Mouse (Mus musculus) kidney, postnatal 14 days (tissue): ENCODE measurements around the gene Olfml3.

Experiments
- DNase-seq: peaks from one replicate; pipeline ENCODE4 v3.0.0; 2022; ENCODE audit warnings: mixed read lengths

Olfml3 gene

DNA sequence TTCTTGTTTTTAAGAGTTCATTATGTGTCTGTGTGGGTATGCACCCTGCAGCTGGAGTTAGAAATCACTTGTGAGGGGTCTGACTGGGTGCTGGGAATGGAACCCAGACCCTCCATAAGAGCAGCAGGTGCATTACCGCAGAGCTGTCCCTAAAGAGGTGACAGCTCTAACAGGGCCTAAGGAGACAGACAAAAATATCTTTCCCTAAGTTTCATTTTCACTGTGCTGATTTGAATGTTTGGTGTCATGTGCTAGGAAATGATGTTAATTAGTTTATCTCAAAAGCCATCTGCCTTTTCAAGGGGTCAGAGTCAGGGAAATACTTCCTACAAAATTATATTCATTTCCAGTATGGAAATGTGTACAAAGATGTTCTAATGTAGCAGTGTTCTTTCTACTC lies 1.5 kb upstream of the Olfml3 start, which contains the start of gene Gm10964:
Gene Gm10964, plus strand, starts transcription at position 38 of the 400 bp plus-strand sequence.
- no peak for DNase-seq

DNA sequence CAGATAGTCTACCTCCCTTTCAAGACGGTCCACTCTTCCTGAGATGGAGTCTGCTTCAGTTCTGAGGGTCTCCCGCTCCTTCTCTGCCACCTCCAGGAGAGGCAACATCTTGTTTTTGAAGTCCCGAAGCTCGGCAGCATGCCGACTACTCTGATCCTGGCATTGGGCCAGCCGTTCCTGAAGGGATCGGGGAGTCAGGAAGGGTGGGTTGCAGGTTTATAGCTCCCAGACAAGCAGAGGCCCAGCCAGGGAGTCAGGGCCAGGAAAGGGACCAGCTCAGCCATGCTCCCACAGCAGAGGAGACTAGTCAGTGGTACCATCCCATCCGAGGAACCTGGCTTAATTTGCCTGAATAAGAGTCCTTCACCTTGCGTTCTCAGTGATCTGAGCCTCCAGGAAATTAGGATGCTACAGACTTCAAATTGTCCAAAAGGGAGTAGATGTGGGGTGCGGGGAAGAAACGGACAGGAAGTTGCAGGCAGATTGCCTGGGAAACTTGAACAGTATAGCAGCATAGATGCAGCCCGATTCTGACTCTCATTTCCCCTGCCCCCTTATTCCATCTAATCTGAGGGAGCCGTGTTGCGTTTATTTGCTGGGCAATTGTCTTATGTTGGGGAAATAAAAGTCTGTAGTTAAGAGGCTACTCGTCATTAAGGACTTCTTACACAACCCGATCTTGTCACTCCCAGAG lies 593 bp downstream of the Olfml3 start:
- peak; percentile 56 for DNase-seq

DNA sequence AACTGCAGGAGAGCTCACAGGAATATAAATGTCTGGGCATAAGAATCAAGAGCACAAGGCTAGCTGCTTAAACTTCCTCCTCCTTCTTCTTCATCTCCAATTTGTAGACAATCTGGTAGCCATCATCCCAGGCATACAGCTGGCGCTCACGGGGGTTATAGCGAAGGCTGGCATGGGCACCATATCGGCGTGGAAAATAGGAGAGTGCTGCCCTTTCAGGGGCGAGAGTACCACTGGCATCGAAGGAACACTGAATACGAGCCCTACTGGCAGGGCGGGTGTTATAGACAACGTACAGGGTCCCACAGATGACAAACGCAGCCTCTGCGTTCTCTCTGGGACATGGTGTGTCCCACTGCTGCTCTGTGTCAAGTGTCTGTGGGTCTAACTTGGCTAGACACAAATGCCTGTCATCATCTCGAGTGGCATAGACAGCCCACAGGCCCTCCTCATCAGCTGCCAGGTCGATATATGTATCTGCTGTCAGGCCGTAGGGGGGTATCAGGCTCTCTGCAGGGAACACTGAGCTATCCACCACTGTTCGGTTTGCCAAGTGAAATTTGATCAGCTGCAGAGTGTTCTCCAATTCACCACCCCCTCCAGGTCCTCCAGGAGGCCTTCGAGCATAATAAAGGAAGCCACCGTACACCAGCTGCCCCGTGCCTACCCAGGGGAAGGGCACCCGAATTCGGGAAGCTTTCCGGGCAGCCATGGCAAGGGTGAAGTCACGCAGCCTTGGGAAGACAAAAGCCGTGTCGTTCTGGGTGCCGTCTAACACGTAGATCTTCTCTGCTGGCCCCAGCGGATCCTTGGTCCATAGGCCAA lies 1.8 kb downstream of the Olfml3 start:
- DNase-seq: no peak

DNA sequence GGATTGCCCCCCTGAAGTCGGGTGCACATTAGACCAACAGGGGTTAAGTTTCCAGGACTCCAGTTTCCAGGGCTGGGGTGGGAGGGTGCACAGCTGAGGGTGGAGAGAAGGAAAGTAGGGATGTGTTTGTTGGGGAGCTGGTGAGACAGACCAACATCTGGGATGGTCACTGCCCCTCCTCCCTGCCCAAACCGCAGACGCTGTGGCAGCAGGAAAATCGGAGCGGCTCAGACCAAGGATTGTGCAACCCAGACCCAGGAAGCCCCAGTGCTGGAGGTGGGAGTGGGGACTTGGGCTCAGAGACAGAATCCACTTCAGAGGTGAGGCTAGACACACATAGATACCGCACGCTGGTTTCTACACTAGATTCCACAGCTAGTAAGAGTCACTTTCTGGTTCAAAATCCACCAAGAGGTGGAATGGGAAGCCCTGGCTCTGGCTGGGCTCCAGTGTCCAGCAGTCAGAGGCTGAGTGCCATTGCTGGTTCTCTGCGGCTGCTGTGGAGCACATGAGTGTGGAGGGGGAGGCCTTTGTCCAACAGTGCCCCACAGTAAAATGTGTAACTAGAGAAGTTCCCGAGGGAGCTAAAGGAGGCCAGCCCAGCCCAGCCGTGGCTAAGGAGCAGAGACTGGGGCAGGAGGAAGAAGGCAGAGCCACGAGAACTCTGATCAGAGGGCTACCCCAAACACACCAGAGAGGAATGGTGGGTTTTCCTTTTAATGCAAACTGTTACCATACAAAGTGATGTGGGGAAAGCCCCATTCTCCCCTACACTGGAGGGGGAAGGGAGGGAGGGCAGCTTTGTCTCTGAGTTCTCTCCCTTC lies 2.9 kb downstream of the Olfml3 start:
- DNase-seq: peak; percentile 36

DNA sequence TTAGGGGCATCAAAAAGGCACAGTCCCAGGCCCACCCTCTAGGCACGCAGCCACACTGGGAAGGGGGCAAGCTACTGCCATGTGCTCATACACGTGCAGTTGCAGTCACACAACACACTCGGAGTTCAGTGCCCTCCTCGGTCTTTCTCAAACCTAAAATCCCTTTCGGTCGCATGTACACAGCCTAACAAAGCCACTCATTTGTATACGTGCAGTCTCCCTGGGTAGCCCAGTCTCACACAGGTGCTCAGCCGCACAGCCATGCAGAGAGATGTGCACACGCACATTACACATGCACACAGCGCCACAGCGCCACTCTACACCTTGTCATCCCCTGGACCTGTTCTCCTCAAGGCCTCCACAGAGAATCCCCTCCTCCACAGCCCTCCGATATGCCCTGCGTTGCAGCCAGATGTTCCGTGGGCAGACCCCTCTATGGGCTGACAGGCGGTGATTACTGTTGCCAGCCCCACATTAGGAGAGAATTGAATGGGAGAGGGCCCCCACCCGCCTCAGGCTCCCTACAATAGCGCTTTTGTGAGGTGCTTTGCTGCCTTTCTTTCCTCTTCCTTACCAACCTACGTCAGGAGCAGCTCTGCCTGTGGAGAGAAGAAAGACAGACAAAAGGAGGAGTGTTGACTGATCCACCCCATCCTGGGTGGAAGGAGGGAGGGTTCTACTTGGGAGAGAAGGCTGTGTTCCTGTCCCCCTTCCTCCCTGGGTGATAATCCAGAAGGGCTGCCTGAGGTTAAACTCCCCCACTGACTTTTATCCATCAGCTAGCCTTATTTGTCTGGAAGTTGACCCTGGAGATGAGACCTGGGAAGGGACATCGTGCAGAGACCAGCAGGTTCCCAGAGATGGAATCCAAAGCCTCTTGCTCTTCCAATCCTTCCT lies 3.8 kb downstream of the Olfml3 start:
- DNase-seq: no peak

DNA sequence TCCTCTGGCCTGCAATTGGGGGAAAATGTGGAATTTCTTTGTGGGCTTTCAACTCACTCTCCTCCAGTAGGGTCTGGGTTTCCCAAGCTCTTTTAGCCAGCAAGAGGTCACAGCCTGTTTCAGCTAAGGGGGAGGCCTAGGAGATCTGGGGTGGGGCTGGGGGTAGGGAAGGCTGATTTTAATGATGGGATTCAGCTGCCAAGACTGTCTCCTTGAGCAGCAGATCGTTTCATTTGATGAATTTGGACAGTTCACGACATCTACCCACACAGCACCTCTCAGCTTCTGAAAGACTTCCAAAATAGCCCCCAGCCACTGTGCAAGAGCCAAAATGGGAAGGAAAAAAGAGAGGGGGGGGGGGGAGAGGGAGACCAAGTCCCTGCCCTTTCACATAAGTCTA lies 4.6 kb downstream of the Olfml3 start:
- peak; percentile 35 for DNase-seq

DNA sequence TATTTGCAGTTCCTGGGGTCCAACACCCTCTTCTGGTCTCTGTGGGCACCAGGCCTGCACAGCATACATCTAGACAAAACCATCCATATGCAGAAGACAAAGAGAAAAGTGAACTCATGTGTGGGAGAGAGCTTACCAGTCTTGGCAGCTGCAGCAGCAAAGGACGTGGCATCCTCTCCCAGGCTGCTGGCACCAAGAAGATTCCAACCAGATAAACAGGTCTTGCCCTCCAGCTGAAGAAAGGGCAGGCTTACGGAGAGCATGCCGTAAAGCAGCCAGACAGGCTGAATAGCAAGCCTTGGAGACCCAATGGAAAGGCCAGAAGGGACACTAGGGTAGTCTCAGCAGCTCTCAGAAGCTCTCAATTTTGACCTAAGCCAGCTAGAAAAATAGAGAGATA lies 5.7 kb downstream of the Olfml3 start:
- no peak for DNase-seq

DNA sequence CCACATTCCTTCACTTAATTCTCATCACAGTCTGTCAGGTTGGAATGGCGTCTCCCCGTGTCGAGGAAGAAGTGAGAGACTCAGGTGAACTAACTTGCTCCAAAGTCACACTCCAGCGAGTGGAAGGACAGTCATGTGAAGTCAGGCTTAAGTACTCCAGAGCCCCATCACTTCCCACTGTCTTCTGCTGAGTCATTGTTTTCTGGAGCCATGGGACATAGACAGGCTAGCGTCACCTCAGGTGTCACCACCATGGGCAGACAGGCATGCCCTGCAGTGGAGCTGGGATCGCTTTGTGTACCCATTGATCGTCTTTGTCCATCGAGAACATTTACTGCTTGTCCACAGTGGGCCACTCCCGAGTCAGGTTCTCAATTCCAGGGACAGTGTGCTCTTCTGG lies 8.0 kb downstream of the Olfml3 start:
- DNase-seq: no peak

DNA sequence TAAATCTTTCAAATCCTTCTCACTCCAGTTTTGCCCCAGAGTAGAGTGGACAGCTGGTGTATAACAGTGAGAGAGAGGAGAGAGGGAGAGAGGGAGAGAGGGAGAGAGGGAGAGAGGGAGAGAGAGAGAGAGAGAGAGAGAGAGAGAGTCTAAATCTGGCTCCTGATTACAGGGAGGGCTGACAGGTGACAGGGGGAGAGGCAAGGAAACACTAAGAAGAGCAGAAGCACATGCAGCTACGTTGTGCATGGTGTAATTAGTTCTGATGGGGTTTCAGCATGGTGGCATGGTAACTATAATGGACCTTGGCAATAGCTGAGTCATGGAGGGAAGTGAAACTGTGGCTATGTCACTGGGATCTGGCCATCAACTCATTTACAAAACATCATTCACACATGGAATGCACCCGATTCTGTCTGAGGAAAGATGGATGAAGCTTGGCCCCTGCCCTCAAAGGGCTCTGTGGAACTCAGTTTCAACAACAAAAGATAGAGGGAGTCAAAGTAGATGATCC lies 9.9 kb downstream of the Olfml3 start:
- DNase-seq: no peak

DNA sequence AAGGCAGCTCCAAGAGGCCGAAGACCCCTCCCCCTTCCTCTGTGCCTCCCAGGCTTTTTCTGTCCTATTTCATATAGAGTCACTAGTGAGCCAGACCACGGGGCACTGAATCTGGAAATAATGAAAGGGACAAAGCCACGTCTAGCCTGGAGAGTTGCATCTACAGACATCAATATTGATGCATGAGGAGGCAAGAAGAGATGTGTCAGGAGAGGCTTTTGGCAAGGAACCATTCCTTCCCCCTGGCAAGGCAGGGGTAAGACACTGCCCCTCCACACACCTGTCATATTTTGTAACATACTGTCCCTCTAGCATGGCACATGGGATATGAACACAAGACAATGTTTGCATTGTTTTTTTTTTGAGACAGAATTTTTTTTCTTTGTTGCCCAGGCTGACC lies 11.2 kb downstream of the Olfml3 start:
- no peak for DNase-seq

DNA sequence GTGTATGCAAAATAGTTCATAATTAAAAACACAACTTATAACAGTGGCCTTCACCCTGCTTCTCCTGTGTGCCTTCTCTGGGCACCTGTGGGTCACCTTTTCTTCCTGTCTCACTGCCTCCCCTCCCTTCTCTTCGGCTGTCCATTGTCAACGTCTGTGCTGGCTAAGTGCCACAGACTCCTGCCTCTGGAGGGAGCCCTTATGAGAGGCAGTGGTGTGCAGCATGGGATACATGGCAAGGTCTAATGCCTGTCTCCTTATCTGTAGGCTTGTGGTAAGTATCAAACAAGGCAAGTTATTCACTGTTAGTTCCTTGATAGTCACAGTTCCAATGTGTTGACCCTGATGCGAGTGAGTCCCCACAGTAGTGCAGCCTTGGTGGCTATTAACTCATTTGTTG lies 13.7 kb downstream of the Olfml3 start:
- no peak for DNase-seq

DNA sequence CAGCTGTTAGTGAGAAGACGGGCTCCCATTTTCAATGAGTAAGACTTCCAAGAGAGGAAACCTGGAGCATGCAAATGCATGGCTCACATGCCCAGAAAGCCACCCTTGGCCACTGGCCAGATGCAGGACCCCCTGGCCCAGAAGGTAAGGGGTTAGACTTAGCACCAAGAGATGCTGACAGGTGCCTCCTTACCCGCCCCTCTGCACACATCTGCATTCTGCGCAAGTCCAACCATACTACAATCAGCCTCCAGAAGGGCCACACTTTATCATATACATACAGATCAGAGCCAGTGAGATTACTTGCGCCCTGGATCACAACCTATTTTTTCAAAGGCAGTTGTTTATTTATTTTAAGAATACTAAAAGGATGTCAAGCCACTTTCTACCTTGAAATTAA lies 19.1 kb downstream of the Olfml3 start:
- no peak for DNase-seq

DNA sequence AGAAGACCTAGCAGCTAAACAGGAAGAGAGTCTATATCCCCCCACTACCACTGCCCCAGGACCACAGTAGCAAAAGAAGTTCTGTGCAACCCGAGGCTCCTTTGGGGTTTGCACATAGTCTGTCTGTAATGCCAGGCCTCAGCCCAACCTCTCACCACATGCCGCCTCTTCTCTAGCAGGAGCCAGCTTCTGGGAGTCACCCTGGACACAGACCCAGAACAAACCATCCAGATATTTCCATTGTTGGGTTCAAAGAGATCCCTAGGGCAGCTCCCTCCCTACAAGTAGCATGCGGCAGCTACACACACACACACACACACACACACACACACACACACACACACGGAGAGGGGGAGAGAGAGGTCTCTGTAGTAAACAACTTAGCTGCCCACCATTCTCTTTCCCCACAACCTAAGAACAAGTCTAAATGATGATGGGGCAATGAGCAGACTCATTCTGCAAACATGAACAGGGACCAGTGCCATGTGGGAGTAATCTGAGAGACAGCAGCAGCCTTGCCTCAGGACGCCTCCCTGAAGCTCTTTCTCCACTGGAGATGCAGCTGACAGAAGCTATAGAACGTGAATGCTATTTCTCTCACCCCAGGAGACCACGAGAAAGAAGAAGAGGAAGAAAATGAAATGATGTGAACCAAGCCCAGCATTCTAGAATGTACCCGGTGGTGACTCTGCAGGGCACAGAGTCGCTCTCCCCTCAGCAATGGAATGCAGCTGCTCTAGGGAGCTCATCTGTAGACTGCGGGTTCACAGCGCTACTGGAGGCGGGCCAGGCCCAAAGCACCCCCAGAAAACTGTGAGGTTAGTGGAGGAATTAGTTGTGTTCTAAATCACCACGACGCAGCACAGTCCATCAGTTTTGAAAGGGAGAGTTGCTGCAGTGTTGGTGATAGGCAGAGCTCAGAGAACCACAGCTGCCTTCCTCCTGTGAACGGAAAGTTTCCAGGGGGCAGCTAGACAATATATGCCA lies 20.7 kb downstream of the Olfml3 start:
- DNase-seq: peak; percentile 11

DNA sequence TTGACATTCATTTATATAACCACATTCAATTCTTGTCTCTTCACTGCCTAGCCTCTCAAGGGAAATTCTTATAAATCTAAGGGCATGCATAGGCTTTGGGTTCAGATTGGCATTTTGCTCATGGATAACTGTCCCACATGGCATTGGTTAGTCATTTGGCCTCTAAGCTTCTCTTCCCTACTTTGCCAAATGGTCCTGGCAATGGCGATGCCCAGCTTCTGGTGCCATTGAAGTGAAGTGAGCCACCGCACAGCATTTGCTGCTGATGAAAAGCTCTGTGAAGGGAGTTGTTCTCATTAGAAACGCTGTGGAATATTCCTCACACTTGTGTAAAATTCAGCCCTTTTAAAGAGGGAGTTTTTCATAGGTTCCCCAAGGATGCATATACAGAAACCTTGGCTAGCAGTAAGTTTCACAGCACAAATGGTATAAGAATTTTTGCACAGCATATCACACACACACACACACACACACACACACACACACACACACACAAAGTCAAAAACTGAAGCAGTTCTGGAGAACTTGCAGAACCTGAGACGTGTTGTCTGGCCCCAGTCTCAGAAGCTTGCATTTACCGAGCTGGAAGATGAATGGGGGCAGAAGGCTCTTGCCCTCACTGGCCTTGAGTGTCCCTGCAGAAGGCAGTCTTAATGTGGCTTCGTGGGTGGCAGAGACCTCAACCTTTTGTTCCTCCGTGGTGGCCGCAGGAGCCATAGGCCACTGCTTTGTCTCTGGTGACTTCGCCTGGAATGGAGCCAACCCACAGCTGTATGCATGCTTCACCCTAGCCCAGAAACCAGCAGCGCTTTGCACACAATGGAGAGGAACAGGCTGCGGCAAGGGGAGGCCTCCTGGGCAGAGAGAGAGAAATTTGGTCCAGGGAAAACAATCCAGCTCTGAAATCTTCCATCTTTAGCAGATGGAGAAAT lies 21.8 kb downstream of the Olfml3 start:
- DNase-seq: peak; percentile 77

DNA sequence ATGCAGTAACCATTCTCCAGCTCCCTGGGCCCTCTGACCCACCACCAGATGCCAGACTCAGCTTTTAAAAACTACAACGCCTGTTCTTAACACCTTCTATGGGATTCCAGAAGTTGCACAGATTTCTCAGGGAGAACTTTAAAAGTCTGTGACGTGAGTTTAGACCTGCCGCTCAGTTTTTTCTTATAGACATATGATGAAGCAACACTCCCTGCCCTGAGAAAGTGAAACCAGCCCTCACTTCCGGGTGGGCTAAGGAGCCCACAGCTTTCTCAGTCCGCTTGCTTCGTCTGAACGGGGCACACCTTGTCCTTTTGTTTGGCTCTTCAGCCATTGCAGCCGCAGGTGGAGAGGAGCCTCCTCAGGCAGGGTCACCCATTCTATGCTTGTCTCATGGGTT lies 22.9 kb downstream of the Olfml3 start:
- DNase-seq: no peak

DNA sequence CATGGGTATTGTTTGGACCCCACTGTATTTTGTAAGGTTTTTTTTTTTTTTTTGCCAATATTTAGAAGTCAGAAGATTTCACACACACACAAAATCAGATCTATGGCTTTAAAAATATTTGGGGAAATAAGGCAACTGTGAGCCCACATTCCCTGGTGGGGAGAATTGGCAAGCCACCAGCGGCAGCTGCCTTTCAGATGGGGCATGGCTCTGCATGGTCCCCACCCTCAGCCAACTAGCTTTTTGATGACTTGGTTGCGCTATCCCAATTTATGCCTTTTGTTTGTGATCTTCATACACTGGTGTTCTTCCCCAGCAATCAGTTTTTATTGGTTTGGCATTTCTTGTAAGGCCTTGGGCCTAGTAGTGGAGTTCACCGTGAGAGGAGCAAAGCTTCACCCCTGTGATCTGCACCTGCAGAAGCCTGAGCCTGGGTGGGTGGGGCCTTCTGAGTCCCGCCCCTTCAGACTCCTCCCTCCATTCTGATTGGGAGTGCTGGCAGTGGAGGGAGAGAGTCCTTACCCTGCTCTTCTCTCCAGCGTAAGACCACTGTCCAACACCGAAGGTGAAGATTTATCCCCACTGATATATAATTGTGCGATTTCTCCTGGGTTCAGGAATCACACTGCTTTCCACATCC lies 23.4 kb downstream of the Olfml3 start:
- no peak for DNase-seq

DNA sequence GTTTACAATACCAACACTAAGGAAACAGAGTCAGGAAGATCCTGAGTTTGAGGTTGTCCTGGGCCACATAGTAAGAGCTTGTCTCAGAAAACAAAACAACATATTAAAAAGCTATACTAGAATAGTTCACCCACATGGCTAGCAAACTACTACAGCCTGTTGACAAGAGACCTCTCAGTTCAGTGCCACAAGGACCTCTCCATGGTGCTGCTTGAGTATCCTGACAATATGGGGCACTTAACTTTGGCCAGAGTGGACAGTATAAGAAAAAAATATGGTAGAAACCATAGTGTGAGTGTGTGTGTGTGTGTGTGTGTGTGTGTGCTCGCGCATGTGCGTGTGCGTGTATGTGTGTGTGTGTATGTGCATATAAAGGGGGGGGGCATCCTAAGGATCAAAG lies 25.6 kb downstream of the Olfml3 start:
- no peak for DNase-seq

DNA sequence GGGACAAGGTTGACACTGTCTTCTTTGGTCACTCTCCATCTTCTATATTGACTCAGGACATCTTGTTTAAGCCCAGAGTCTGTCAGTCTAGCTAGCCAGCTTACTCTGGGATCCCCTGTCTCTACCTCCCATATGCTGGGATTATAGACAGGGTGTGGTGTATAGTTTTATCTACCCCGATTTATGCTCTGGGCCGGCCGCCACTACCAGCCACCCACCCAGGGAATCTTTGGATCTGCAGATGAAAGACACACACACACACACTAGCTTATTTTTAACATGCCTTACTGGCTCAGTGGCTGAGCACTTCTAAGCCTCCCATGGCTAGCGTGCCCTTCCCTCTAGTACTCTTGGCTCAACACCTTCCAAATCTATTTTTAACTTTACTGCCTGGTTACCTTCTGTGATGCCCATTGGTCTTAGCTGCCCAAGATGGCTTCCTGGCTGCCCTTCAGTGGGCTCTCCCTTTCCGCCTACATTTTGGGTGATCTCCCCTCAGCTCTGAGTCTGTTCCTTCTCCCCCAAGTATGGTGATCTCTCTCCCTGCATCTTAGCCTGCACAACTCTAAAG lies 28.2 kb downstream of the Olfml3 start:
- DNase-seq: no peak

DNA sequence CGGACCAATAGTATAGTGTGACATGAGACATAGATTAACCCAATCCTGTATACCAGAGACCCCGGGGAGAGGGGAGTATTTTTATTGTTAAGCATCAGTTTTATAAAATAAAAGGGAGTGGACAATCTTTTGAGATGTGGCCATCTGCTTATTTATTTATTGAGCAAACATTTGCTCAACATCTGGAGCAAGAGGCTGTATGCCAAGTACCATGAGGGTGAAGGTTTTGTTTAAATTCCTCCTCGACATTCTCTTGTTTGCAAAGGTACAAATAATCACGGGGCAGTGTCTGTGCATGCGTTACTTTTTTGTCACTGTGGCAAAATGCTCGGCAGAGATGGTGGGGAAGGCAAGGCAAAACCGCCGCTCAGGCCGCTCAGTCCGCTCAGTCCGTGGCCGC lies 32.4 kb downstream of the Olfml3 start:
- no peak for DNase-seq
